In genomic region chr14:55787731-55788130, GRCm38 (mm10) we compare ENCODE assay signal across 9 mouse cellular contexts. TPM values are rescaled to one million over a fixed set of nuclear protein-coding genes. Genes with fewer than 3 reads are reported as not detected.
DNase-seq lines count a peak whose midpoint lies in the region; ATAC-seq lines count a peak whose summit lies in the region.
"Had no signal": no experiment of that assay in that cellular context is flagged by ENCODE, and none has a peak within 500 bp of the region (broad histone marks: within the 10 kb centered on the region; RNA-seq: fewer than 3 reads in every experiment).

No protein-coding gene starts in this region.

- no peak overlapping the region for H3K9ac ChIP-seq in forebrain, embryonic 15.5 days (replicated peaks)
- H3K9ac ChIP-seq in neural tube, embryonic 11.5 days (ENCODE audit: low read length) = no peak overlapping the region
- H3K9ac ChIP-seq in limb, embryonic 11.5 days (ENCODE audit: low read length) = no peak overlapping the region
- no peak overlapping the region for H3K9ac ChIP-seq in stomach, embryonic 15.5 days

- peak overlapping the region; percentile 47; the same call in 1 of the 2 replicates for H3K4me3 ChIP-seq in forebrain, embryonic 10.5 days
- H3K4me3 ChIP-seq in forebrain, embryonic 15.5 days = no peak overlapping the region
- H3K4me3 ChIP-seq in neural tube, embryonic 11.5 days (ENCODE audit: low read depth, low read length) = no peak overlapping the region; the same call in 1 of the 2 replicates
- 0 out of 2 replicates have a peak overlapping the region, but pooled peaks have one; percentile 22 for H3K4me3 ChIP-seq in limb, embryonic 11.5 days (ENCODE audit: low read depth, low read length)
- peak overlapping the region; percentile 50 for H3K4me3 ChIP-seq in stomach, embryonic 15.5 days (replicated peaks)

- H3K4me1 ChIP-seq in forebrain, embryonic 10.5 days = peaks cover 29% of the 10 kb centered on the region
- peaks cover 15% of the 10 kb centered on the region for H3K4me1 ChIP-seq in forebrain, embryonic 15.5 days
- no peaks in the 10 kb centered on the region; the same call in 1 of the 2 replicates for H3K4me1 ChIP-seq in neural tube, embryonic 11.5 days (ENCODE audit: control insufficient read depth, insufficient read depth, low read length)
- peaks cover 4% of the 10 kb centered on the region for H3K4me1 ChIP-seq in limb, embryonic 11.5 days (ENCODE audit: control insufficient read depth, insufficient read depth, low read length)
- peaks cover 25% of the 10 kb centered on the region for H3K4me1 ChIP-seq in stomach, embryonic 15.5 days

- H3K9me3 ChIP-seq in forebrain, embryonic 10.5 days = no peaks in the 10 kb centered on the region
- no peaks in the 10 kb centered on the region for H3K9me3 ChIP-seq in forebrain, embryonic 15.5 days
- H3K9me3 ChIP-seq in neural tube, embryonic 11.5 days (ENCODE audit: control insufficient read depth, low read length) = no peaks in the 10 kb centered on the region
- no peaks in the 10 kb centered on the region for H3K9me3 ChIP-seq in limb, embryonic 11.5 days (ENCODE audit: control insufficient read depth, low read length)
- no peaks in the 10 kb centered on the region for H3K9me3 ChIP-seq in stomach, embryonic 15.5 days

- no peak overlapping the region for H3K4me2 ChIP-seq in forebrain, embryonic 15.5 days (replicated peaks)
- H3K4me2 ChIP-seq in neural tube, embryonic 11.5 days (ENCODE audit: low read depth) = peak overlapping the region; percentile 52; the same call in 1 of the 2 replicates
- H3K4me2 ChIP-seq in limb, embryonic 11.5 days (ENCODE audit: low read depth, severe bottlenecking) = peak overlapping the region; percentile 72; the same call in 1 of the 2 replicates
- peak overlapping the region; percentile 94 for H3K4me2 ChIP-seq in stomach, embryonic 15.5 days

- no peak for DNase-seq in forebrain, embryonic 10.5 days (ENCODE audit: extremely low spot score, low spot score)
- DNase-seq in neural tube, embryonic 11.5 days (ENCODE audit: low spot score) = no peak
- DNase-seq in neural tube, embryonic 10.5 days (ENCODE audit: extremely low spot score, low spot score) = no peak
- no peak for DNase-seq in limb, embryonic 11.5 days (ENCODE audit: low spot score)
- DNase-seq in embryo, embryonic 11 days = no peak
- no peak for DNase-seq in adrenal gland, adult 18-20 months (ENCODE audit: low spot score in 2 of 2)

- H3K27me3 ChIP-seq in forebrain, embryonic 10.5 days (ENCODE audit: poor library complexity, severe bottlenecking) = peaks cover 82% of the 10 kb centered on the region
- peaks cover 74% of the 10 kb centered on the region for H3K27me3 ChIP-seq in forebrain, embryonic 15.5 days
- peaks cover 58% of the 10 kb centered on the region for H3K27me3 ChIP-seq in neural tube, embryonic 11.5 days (ENCODE audit: control insufficient read depth, insufficient read depth, low read length)
- peaks cover 28% of the 10 kb centered on the region; the same call in 1 of the 2 replicates for H3K27me3 ChIP-seq in limb, embryonic 11.5 days (ENCODE audit: control insufficient read depth, insufficient read depth, low read length)
- peaks cover 15% of the 10 kb centered on the region; the same call in 1 of the 2 replicates for H3K27me3 ChIP-seq in stomach, embryonic 15.5 days (replicated peaks)

- WGBS in forebrain, embryonic 10.5 days = 42% methylated on average over 11 of the region's 11 CpGs
- 40% methylated on average over 11 of the region's 11 CpGs for WGBS in forebrain, embryonic 15.5 days
- 37% methylated on average over 11 of the region's 11 CpGs for WGBS in neural tube, embryonic 11.5 days
- 28% methylated on average over 11 of the region's 11 CpGs for WGBS in limb, embryonic 11.5 days
- WGBS in stomach, embryonic 15.5 days = 41% methylated on average over 11 of the region's 11 CpGs

- no peak for ATAC-seq in forebrain, embryonic 15.5 days (replicated peaks)
- ATAC-seq in neural tube, embryonic 11.5 days (ENCODE audit: insufficient read depth, low FRiP score, low TSS enrichment) = no peak
- ATAC-seq in limb, embryonic 11.5 days (ENCODE audit: insufficient number of reproducible peaks, low FRiP score, low TSS enrichment, low read depth) = no peak
- no peak for ATAC-seq in stomach, embryonic 15.5 days (ENCODE audit: insufficient read depth, low FRiP score, low read depth)

- no peaks in the 10 kb centered on the region for H3K36me3 ChIP-seq in forebrain, embryonic 10.5 days (replicated peaks)
- H3K36me3 ChIP-seq in forebrain, embryonic 15.5 days = no peaks in the 10 kb centered on the region
- no peaks in the 10 kb centered on the region for H3K36me3 ChIP-seq in neural tube, embryonic 11.5 days (ENCODE audit: control insufficient read depth, insufficient read depth, low read length)
- H3K36me3 ChIP-seq in limb, embryonic 11.5 days (ENCODE audit: control insufficient read depth, insufficient read depth, low read length) = no peaks in the 10 kb centered on the region
- H3K36me3 ChIP-seq in stomach, embryonic 15.5 days = no peaks in the 10 kb centered on the region

- H3K27ac ChIP-seq in forebrain, embryonic 10.5 days = no peak overlapping the region
- no peak overlapping the region for H3K27ac ChIP-seq in forebrain, embryonic 15.5 days (replicated peaks)
- no peak overlapping the region for H3K27ac ChIP-seq in neural tube, embryonic 11.5 days (ENCODE audit: low read depth, low read length)
- no peak overlapping the region for H3K27ac ChIP-seq in limb, embryonic 11.5 days (replicated peaks; ENCODE audit: low read depth, low read length)
- no peak overlapping the region for H3K27ac ChIP-seq in stomach, embryonic 15.5 days
- H3K27ac ChIP-seq: heart, adult 2 months had no signal

RNA-seq across cellular contexts. Expression of gene Ripk3, which starts 0.9 kb away (rescaled TPM):
- 8.0 and 10.2 TPM in 2 replicates for polyA plus RNA-seq in forebrain, embryonic 10.5 days (2016; fragmentation: Nextera tagmentation; extraction: Ambion mirVana)
- 1.1 and 2.3 TPM in 2 replicates for polyA plus RNA-seq in forebrain, embryonic 15.5 days (2015; fragmentation: Nextera tagmentation; extraction: Ambion mirVana)
- polyA plus RNA-seq in neural tube, embryonic 11.5 days (2014; fragmentation: Nextera tagmentation; extraction: Ambion mirVana) = 14.2 and 16.6 TPM in 2 replicates
- 26.3 and 30.8 TPM in 2 replicates for polyA plus RNA-seq in limb, embryonic 11.5 days (2014; fragmentation: Nextera tagmentation; extraction: Ambion mirVana)
- polyA plus RNA-seq in stomach, embryonic 15.5 days (2015; fragmentation: Nextera tagmentation; extraction: Ambion mirVana) = 32.0 and 36.9 TPM in 2 replicates
- 1 to 10 TPM; 3.6 to 4.5 TPM for total RNA-seq in adrenal gland, adult 18-20 months (2021)

RNA-seq across cellular contexts. Expression of gene Adcy4, which starts 3.8 kb away (rescaled TPM):
- polyA plus RNA-seq in forebrain, embryonic 10.5 days (2016; fragmentation: Nextera tagmentation; extraction: Ambion mirVana) = 4.6 and 5.4 TPM in 2 replicates
- 2.9 and 4.0 TPM in 2 replicates for polyA plus RNA-seq in forebrain, embryonic 15.5 days (2015; fragmentation: Nextera tagmentation; extraction: Ambion mirVana)
- polyA plus RNA-seq in neural tube, embryonic 11.5 days (2014; fragmentation: Nextera tagmentation; extraction: Ambion mirVana) = 8.9 and 9.0 TPM in 2 replicates
- 13.2 and 15.0 TPM in 2 replicates for polyA plus RNA-seq in limb, embryonic 11.5 days (2014; fragmentation: Nextera tagmentation; extraction: Ambion mirVana)
- polyA plus RNA-seq in stomach, embryonic 15.5 days (2015; fragmentation: Nextera tagmentation; extraction: Ambion mirVana) = 6.3 and 8.0 TPM in 2 replicates
- 10 to 100 TPM in 1 of 2 experiments, 1 to 10 TPM in 1; 8.3 to 17.1 TPM for total RNA-seq in adrenal gland, adult 18-20 months (2021)

RNA-seq across cellular contexts. Expression of gene Ltb4r1, which starts 22.0 kb away (rescaled TPM):
- polyA plus RNA-seq in forebrain, embryonic 10.5 days (2016; fragmentation: Nextera tagmentation; extraction: Ambion mirVana) = 0.26 TPM in 2 replicates
- 0.26 TPM in 1 of 2 replicates, not detected in the other for polyA plus RNA-seq in forebrain, embryonic 15.5 days (2015; fragmentation: Nextera tagmentation; extraction: Ambion mirVana)
- 0.18 and 0.27 TPM in 2 replicates for polyA plus RNA-seq in neural tube, embryonic 11.5 days (2014; fragmentation: Nextera tagmentation; extraction: Ambion mirVana)
- polyA plus RNA-seq in limb, embryonic 11.5 days (2014; fragmentation: Nextera tagmentation; extraction: Ambion mirVana) = 0.17 TPM in 1 of 2 replicates, not detected in the other
- polyA plus RNA-seq in stomach, embryonic 15.5 days (2015; fragmentation: Nextera tagmentation; extraction: Ambion mirVana) = 3.8 and 4.7 TPM in 2 replicates
- under 1 TPM; 0.42 to 0.50 TPM for total RNA-seq in adrenal gland, adult 18-20 months (2021)

RNA-seq across cellular contexts. Expression of gene Ltb4r2, which starts 26.5 kb away (rescaled TPM):
- 0.19 and 0.28 TPM in 2 replicates for polyA plus RNA-seq in forebrain, embryonic 10.5 days (2016; fragmentation: Nextera tagmentation; extraction: Ambion mirVana)
- polyA plus RNA-seq in forebrain, embryonic 15.5 days (2015; fragmentation: Nextera tagmentation; extraction: Ambion mirVana) = 0.10 and 0.24 TPM in 2 replicates
- 0.20 and 0.52 TPM in 2 replicates for polyA plus RNA-seq in neural tube, embryonic 11.5 days (2014; fragmentation: Nextera tagmentation; extraction: Ambion mirVana)
- 0.39 and 0.68 TPM in 2 replicates for polyA plus RNA-seq in limb, embryonic 11.5 days (2014; fragmentation: Nextera tagmentation; extraction: Ambion mirVana)
- polyA plus RNA-seq in stomach, embryonic 15.5 days (2015; fragmentation: Nextera tagmentation; extraction: Ambion mirVana) = 0.85 and 0.96 TPM in 2 replicates
- total RNA-seq in adrenal gland, adult 18-20 months (2021) = not detected

RNA-seq across cellular contexts. Expression of gene Cideb, which starts 29.5 kb away (rescaled TPM):
- polyA plus RNA-seq in forebrain, embryonic 10.5 days (2016; fragmentation: Nextera tagmentation; extraction: Ambion mirVana) = 0.33 TPM in 1 of 2 replicates, not detected in the other
- 0.15 and 0.29 TPM in 2 replicates for polyA plus RNA-seq in forebrain, embryonic 15.5 days (2015; fragmentation: Nextera tagmentation; extraction: Ambion mirVana)
- polyA plus RNA-seq in neural tube, embryonic 11.5 days (2014; fragmentation: Nextera tagmentation; extraction: Ambion mirVana) = 0.32 TPM in 1 of 2 replicates, not detected in the other
- polyA plus RNA-seq in limb, embryonic 11.5 days (2014; fragmentation: Nextera tagmentation; extraction: Ambion mirVana) = 0.37 TPM in 1 of 2 replicates, not detected in the other
- polyA plus RNA-seq in stomach, embryonic 15.5 days (2015; fragmentation: Nextera tagmentation; extraction: Ambion mirVana) = 11.8 and 12.9 TPM in 2 replicates
- 1 to 10 TPM in 1 of 2 experiments, under 1 TPM in 1; 0.76 to 2.3 TPM for total RNA-seq in adrenal gland, adult 18-20 months (2021)

Comparison
In these comparisons a context has a peak if more than half of its experiments do, and no peak if none do; other contexts are left out.
1. H3K4me3 ChIP-seq: peak in forebrain, embryonic 10.5 days (single experiment), limb, embryonic 11.5 days (single experiment) and stomach, embryonic 15.5 days (single experiment); none in forebrain, embryonic 15.5 days (single experiment) and neural tube, embryonic 11.5 days (single experiment).